Mouse (Mus musculus) cerebellum, adult 2 months (tissue): ENCODE results near the gene Ankrd2. TPM values are rescaled to one million over a fixed set of nuclear protein-coding genes. Genes with fewer than 3 reads are reported as not detected.

ENCODE experiments used
- DNase-seq, 2 experiments: peaks; one replicate each; pipeline ENCODE4 v3.0.0; 2021
- H3K27ac ChIP-seq: fragments of 200-500 bp; 2 replicates; pipeline ENCODE4 v1.5.1; 2012; ENCODE audit warnings: low read length, control low read depth, inconsistent platforms; ENCODE audit not compliant: insufficient read depth
- H3K27me3 ChIP-seq: fragments of 200-500 bp; 2 replicates; pipeline ENCODE4 v1.6.1; 2012; ENCODE audit warnings: inconsistent platforms, mild to moderate bottlenecking, low read length, moderate library complexity; ENCODE audit not compliant: control insufficient read depth, insufficient read depth
- H3K4me1 ChIP-seq: fragments of 200-500 bp; 2 replicates; pipeline ENCODE4 v1.6.1; 2011; ENCODE audit warnings: low read length; ENCODE audit not compliant: control insufficient read depth, insufficient read depth
- H3K4me3 ChIP-seq: fragments of 200-500 bp; replicated peaks from 2 replicates; pipeline ENCODE3; 2011; ENCODE audit warnings: mild to moderate bottlenecking, low read depth, low read length, control low read depth; ENCODE audit not compliant: insufficient read depth
- CTCF ChIP-seq: fragments of 200-500 bp; IDR thresholded peaks from 2 replicates; pipeline ENCODE4 v1.5.1; 2011; ENCODE audit warnings: low read depth, mild to moderate bottlenecking, control low read depth, low read length, moderate library complexity, borderline replicate concordance; ENCODE audit not compliant: insufficient read depth
- POLR2A ChIP-seq: fragments of 200-500 bp; IDR thresholded peaks from 2 replicates; pipeline ENCODE4 v1.6.1; 2011; ENCODE audit warnings: low read length, control low read depth, borderline replicate concordance; ENCODE audit not compliant: insufficient read depth
- WGBS: fragments of 180-500 bp; shearing (Covaris S2); methylation state at CpG from one replicate; pipeline ENCODE4 v1.1.7; 2018; 5-methylcytosine and 5-hydroxymethylcytosine counted together
- polyA plus RNA-seq: library from polyadenylated mRNA; depleted of rRNA; stranded (reverse); fragments of >200 nt; gene quantifications from 2 replicates; pipeline ENCODE4 v1.2.3, GENCODE M21; 2012

Gene Ankrd2
- polyA plus RNA-seq, 1 experiment = 0.54 TPM

DNA sequence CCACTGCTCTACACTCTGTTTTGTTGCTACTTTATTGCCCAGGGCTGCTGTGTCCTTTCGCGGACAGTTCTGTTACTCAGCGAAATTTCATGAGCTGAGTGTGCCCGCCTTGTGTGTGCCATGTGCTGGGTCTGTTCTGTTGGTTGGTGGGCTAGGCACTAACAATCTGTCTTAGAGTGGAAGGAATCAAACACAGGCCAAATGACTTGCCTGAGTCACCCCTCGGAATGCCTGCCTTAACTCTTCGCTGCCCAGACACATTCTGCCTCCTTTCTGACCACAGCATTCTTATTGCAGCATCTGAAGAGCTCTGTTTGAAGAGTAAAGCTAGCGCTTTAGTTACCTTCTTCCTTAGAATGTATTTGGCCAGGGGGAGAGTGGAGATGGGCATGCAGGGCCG lies 29.2 kb upstream of the Ankrd2 start:
- Histone ChIP-seq H3K4me1 (peaks cover 36% of the 10 kb centered on the region), H3K27ac (no peak overlapping the region), H3K27me3 (no peaks in the 10 kb centered on the region), H3K4me3 (no peak overlapping the region)
- TF ChIP-seq CTCF (no peak), POLR2A (no peak)
- DNase-seq = no peak
- WGBS = 82% methylated on average over 8 of the region's 8 CpGs

DNA sequence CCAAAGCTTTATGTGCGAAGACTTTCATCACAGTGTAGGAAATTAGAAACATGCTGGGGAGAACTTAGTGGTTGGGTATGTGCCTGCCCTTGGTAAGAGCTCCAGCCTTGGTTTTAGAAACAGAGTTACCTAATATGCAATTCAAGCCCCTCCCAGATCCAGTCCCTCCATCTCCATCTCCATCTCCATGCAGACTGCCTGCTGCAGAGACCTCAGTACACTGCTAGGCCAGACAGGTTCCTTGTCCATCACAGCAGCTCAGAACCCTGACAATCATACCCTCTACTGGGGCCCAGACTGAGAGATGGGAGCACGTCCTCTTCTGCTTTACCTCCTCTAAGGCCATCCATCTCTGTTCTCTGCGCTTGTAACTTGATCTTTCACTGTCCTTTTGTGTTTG lies 27.2 kb upstream of the Ankrd2 start:
- DNase-seq = no peak
- TF ChIP-seq CTCF (no peak), POLR2A (no peak)
- Histone ChIP-seq H3K27me3 (no peaks in the 10 kb centered on the region), H3K27ac (no peak overlapping the region; the same call in 1 of the 2 replicates), H3K4me3 (no peak overlapping the region), H3K4me1 (peaks cover 37% of the 10 kb centered on the region)
- 59% methylated on average over 3 of the region's 3 CpGs for WGBS

DNA sequence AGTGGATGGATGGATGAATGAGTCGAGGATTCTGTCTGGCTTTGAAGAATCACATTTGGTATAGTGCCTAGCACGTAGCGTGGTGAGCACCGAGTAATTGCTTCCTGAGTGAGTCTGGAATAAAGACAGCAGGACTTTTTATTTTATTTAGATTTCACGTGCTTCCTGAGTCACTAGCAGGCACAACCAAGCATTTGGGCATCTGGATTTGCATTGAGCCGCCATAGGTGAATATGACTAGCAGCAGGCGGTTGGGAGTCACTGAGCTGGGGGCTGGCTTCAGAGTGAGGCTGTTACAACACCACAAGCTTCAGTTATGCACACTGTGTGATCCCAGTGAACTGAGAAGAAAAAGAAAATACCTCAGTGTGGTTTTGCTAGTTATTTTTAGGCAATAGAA lies 26.7 kb upstream of the Ankrd2 start:
- 73% methylated on average over 7 of the region's 7 CpGs for WGBS

DNA sequence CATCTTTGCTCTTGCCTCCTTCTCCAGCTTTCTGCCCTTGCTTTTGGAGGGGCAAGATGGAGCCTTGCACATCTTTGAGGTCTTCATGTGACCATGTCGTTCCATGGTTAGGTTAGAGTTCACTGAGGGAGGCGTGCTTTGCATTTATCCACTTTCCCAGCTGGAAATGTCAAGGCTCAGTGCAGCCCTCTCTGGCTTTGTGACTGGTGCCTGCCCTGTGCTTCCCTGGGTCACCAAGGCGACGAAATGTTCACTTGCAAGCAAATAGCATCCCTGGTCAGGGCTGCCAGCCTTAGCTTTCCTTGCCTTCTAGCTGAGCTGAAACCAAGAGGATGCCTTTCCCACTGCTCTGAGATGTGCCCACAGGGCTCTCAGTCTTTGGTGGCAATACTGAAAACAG lies 25.4 kb upstream of the Ankrd2 start:
- H3K27ac ChIP-seq = no peak overlapping the region
- TF ChIP-seq POLR2A = no peak
- no peak for TF ChIP-seq CTCF
- 48% methylated on average over 4 of the region's 4 CpGs for WGBS
- H3K27me3 ChIP-seq = no peaks in the 10 kb centered on the region
- H3K4me1 ChIP-seq = peaks cover 33% of the 10 kb centered on the region
- no peak overlapping the region for H3K4me3 ChIP-seq
- DNase-seq = no peak

More for the DNA sequence above, 26.7 kb upstream of the Ankrd2 start:
- Histone ChIP-seq H3K4me1 (peaks cover 37% of the 10 kb centered on the region), H3K27me3 (no peaks in the 10 kb centered on the region), H3K27ac (no peak overlapping the region), H3K4me3 (no peak overlapping the region)
- no peak for DNase-seq
- TF ChIP-seq CTCF (no peak), POLR2A (no peak)

DNA sequence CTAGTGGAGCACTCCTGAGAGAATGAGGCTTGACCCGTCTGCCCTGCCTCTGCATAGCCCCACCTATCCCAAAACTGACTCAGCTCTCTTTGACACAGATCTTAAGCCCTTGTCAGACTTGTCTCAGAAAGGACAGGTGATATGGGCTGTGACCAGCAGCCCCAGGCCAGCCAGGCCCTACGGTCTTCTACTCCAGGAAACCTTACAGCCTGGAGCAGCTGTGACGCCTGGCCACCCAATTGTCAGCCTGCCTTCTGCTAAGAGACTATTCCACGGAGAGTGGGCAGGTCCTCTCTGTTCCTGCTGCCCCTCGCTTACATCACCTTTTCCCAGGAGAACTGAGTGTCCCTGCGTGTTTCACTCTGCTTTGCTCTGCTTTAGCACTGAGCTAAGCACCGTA lies 24.7 kb upstream of the Ankrd2 start:
- DNase-seq = no peak
- Histone ChIP-seq H3K4me1 (peaks cover 36% of the 10 kb centered on the region), H3K27ac (no peak overlapping the region), H3K27me3 (no peaks in the 10 kb centered on the region), H3K4me3 (no peak overlapping the region)
- TF ChIP-seq POLR2A (no peak), CTCF (no peak)
- WGBS = 92% methylated on average over 7 of the region's 7 CpGs

DNA sequence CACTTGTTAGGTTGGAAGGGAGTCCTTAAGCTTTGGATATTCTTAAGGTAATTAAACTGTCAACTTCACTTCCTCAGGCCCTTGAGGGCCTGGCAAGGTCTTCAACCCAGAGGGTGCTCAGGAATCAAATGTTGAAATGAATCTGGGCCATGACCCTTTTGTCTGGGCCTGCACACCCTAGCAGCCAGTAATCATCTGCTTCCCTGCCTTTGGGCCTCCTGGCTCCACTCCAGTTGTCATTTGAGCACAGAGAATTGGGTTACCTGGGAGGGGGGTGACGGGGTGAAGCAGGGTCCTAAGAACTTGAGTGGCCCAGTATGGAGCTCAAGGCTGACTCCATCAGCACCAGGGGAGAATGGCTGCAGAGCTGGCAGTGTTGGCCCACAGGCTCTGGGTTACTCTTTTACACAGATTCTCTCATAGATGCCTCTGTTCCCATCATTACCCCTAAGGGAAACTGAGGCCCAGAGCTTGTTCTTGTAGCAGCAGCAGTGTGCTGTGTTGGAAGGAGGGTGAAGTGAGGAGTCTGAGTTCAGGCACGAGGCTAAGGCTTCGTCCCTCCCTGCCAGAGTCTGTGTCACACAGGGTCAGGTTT lies 21.5 kb upstream of the Ankrd2 start:
- no peak for TF ChIP-seq CTCF
- no peak for TF ChIP-seq POLR2A
- WGBS = 88% methylated on average over 3 of the region's 3 CpGs
- Histone ChIP-seq H3K4me3 (no peak overlapping the region), H3K4me1 (peaks cover 51% of the 10 kb centered on the region), H3K27ac (no peak overlapping the region), H3K27me3 (no peaks in the 10 kb centered on the region)
- no peak for DNase-seq

DNA sequence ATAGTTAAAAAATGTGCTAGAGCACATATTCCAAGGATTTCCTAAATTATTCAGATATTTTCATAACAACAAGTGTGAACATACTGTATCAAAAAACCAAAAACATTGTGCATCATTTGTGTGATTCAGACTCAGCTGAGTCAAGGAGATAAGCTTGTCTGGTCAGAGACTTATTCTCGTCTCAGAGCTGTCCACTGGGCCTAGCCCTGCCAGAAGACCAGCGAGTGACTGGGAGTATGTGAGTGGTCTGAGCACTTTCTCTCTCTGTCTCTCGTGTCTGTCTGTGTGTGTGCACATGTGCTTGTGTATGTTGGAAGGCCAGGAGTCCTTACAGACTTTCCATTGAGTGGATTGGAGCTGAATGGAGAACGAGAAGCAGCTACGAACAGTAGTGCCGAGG lies 20.8 kb upstream of the Ankrd2 start:
- no peak for TF ChIP-seq POLR2A
- no peak for TF ChIP-seq CTCF
- WGBS = 96% methylated on average over 6 of the region's 6 CpGs
- DNase-seq = no peak
- Histone ChIP-seq H3K27me3 (no peaks in the 10 kb centered on the region), H3K27ac (no peak overlapping the region), H3K4me3 (no peak overlapping the region), H3K4me1 (peaks cover 48% of the 10 kb centered on the region)

DNA sequence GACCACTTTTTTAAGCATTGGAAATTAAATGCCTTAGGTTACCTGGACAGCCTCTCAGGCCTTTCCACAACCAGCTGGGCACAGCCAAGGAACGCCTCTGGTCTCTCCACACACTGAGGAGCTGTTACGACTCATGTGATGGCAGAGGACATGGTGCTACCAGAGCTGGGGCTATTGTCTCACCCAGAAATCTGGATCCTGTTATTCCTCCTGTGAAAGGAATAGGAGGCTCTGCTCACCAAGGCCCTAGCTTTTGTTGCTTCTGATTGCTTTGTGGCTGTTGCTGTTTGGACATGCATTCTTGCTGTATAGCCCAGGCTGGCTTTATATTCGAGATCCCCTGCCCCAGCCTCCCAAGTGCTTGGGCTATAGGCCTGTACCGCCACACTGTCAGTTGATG lies 19.5 kb upstream of the Ankrd2 start:
- TF ChIP-seq POLR2A = no peak
- no peak for TF ChIP-seq CTCF
- no peak overlapping the region for H3K4me3 ChIP-seq
- no peak for DNase-seq
- peaks cover 35% of the 10 kb centered on the region for H3K4me1 ChIP-seq
- WGBS = 86% methylated on average over 4 of the region's 4 CpGs
- H3K27ac ChIP-seq = no peak overlapping the region
- H3K27me3 ChIP-seq = no peaks in the 10 kb centered on the region
